Mouse (Mus musculus) midbrain, embryonic 15.5 days (tissue): ENCODE measurements at regions not wholly inside any gene's neighbourhood (a gene's known extent, or its start where the extent isn't known, plus 50 kb on each side); places are given as distances from the start of the nearest gene placed in this dataset.
A peak's percentile ranks its signal among the peaks of the same experiment; 100 is the strongest.

ENCODE experiments used
- ATAC-seq: fragments of 200-750 bp; cut with Nextera tagmentation; replicated peaks from 2 replicates; pipeline ENCODE4 v1.8.0; 2017; ENCODE audit warnings: moderate TSS enrichment
- H3K27ac ChIP-seq: fragments of 300-500 bp; sonication (generic); 2 replicates; pipeline ENCODE4 v1.5.1; 2015; ENCODE audit warnings: mild to moderate bottlenecking, inconsistent platforms
- H3K27me3 ChIP-seq: fragments of 300-500 bp; sonication (generic); replicated peaks from 2 replicates; pipeline ENCODE4 v1.6.1; 2015; ENCODE audit warnings: inconsistent platforms
- H3K36me3 ChIP-seq: fragments of 300-500 bp; sonication (generic); replicated peaks from 2 replicates; pipeline ENCODE4 v1.6.1; 2015; ENCODE audit warnings: inconsistent platforms
- H3K4me1 ChIP-seq: fragments of 300-500 bp; sonication (generic); 2 replicates; pipeline ENCODE4 v1.6.1; 2015; ENCODE audit warnings: inconsistent platforms
- H3K4me2 ChIP-seq: fragments of 300-500 bp; sonication (generic); 2 replicates; pipeline ENCODE4 v1.6.1; 2015; ENCODE audit warnings: inconsistent platforms, mild to moderate bottlenecking, moderate library complexity
- H3K4me3 ChIP-seq: fragments of 300-500 bp; sonication (generic); 2 replicates; pipeline ENCODE4 v1.5.1; 2015; ENCODE audit warnings: mild to moderate bottlenecking, inconsistent platforms
- H3K9ac ChIP-seq: fragments of 300-500 bp; sonication (generic); 2 replicates; pipeline ENCODE4 v1.6.1; 2015; ENCODE audit warnings: mild to moderate bottlenecking, inconsistent platforms
- H3K9me3 ChIP-seq: fragments of 300-500 bp; sonication (generic); 2 replicates; pipeline ENCODE4 v1.6.1; 2016; ENCODE audit warnings: inconsistent platforms
- WGBS: fragments of 180-500 bp; shearing (Covaris S2); methylation state at CpG from one replicate; pipeline ENCODE4 v1.1.7; 2015; ENCODE audit warnings: mixed read lengths; 5-methylcytosine and 5-hydroxymethylcytosine counted together

GRCm38 (mm10) chr14:29784506-29784905 lies 62.8 kb upstream of the Cacna2d3 start:
- WGBS, result 76% methylated on average over 2 of the region's 2 CpGs
- H3K27ac ChIP-seq, result no peak overlapping the region
- no peaks in the 10 kb centered on the region for H3K36me3 ChIP-seq
- peaks cover 6% of the 10 kb centered on the region for H3K4me1 ChIP-seq
- H3K9me3 ChIP-seq, result no peaks in the 10 kb centered on the region
- H3K4me3 ChIP-seq, result no peak overlapping the region
- no peak for ATAC-seq
- no peaks in the 10 kb centered on the region for H3K27me3 ChIP-seq
- no peak overlapping the region for H3K9ac ChIP-seq
- H3K4me2 ChIP-seq, result no peak overlapping the region

- no peaks in the 10 kb centered on the region for H3K27me3 ChIP-seq
- H3K9ac ChIP-seq, result no peak overlapping the region
- no peak overlapping the region for H3K4me3 ChIP-seq
- H3K4me2 ChIP-seq, result no peak overlapping the region
- H3K27ac ChIP-seq, result no peak overlapping the region
- no peaks in the 10 kb centered on the region for H3K36me3 ChIP-seq
- no peaks in the 10 kb centered on the region for H3K9me3 ChIP-seq
- 86% methylated on average over 3 of the region's 3 CpGs for WGBS
- no peak for ATAC-seq
- peaks cover 6% of the 10 kb centered on the region for H3K4me1 ChIP-seq
Observed at GRCm38 (mm10) chr14:29786431-29786830, 64.8 kb upstream of the Cacna2d3 start.

- no peak overlapping the region for H3K4me2 ChIP-seq
- H3K27me3 ChIP-seq, result no peaks in the 10 kb centered on the region
- no peak overlapping the region for H3K27ac ChIP-seq
- H3K9ac ChIP-seq, result no peak overlapping the region
- H3K36me3 ChIP-seq, result no peaks in the 10 kb centered on the region
- no peak overlapping the region for H3K4me3 ChIP-seq
- H3K4me1 ChIP-seq, result peaks cover 6% of the 10 kb centered on the region
- 60% methylated on average over 7 of the region's 7 CpGs for WGBS
- H3K9me3 ChIP-seq, result no peaks in the 10 kb centered on the region
- ATAC-seq, result no peak
Observed at GRCm38 (mm10) chr14:29787796-29788195, 66.1 kb upstream of the Cacna2d3 start.

- WGBS, result 43% methylated on average over 7 of the region's 7 CpGs
- peak overlapping the region; percentile 20; the same call in 1 of the 2 replicates for H3K27ac ChIP-seq
Observed at GRCm38 (mm10) chr14:29788351-29788750, 66.7 kb upstream of the Cacna2d3 start.

GRCm38 (mm10) chr14:29795325-29795724 lies 73.7 kb upstream of the Cacna2d3 start:
- WGBS, result 15% methylated on average over 2 of the region's 2 CpGs
- H3K27me3 ChIP-seq, result no peaks in the 10 kb centered on the region

More at GRCm38 (mm10) chr14:29788351-29788750, 66.7 kb upstream of the Cacna2d3 start:
- Histone ChIP-seq H3K9me3 (no peaks in the 10 kb centered on the region), H3K27me3 (no peaks in the 10 kb centered on the region), H3K4me2 (no peak overlapping the region), H3K9ac (no peak overlapping the region), H3K4me3 (no peak overlapping the region), H3K36me3 (no peaks in the 10 kb centered on the region), H3K4me1 (peaks cover 6% of the 10 kb centered on the region)
- ATAC-seq, result no peak

GRCm38 (mm10) chr14:29796396-29796795 lies 74.7 kb upstream of the Cacna2d3 start:
- Histone ChIP-seq H3K27ac (no peak overlapping the region), H3K27me3 (no peaks in the 10 kb centered on the region), H3K9ac (no peak overlapping the region), H3K36me3 (no peaks in the 10 kb centered on the region), H3K4me2 (no peak overlapping the region), H3K9me3 (no peaks in the 10 kb centered on the region), H3K4me1 (peaks cover 3% of the 10 kb centered on the region; the same call in 1 of the 2 replicates), H3K4me3 (no peak overlapping the region)
- WGBS, result 73% methylated on average over 7 of the region's 7 CpGs
- no peak for ATAC-seq

More at GRCm38 (mm10) chr14:29795325-29795724, 73.7 kb upstream of the Cacna2d3 start:
- Histone ChIP-seq H3K27ac (no peak overlapping the region), H3K4me2 (no peak overlapping the region), H3K4me3 (no peak overlapping the region), H3K9me3 (no peaks in the 10 kb centered on the region), H3K36me3 (no peaks in the 10 kb centered on the region), H3K9ac (no peak overlapping the region), H3K4me1 (peaks cover 3% of the 10 kb centered on the region; the same call in 1 of the 2 replicates)
- no peak for ATAC-seq

- H3K36me3 ChIP-seq, result no peaks in the 10 kb centered on the region
- no peak overlapping the region for H3K4me3 ChIP-seq
- no peak overlapping the region for H3K9ac ChIP-seq
- no peak overlapping the region for H3K27ac ChIP-seq
- WGBS, result 71% methylated on average over 13 of the region's 13 CpGs
- H3K4me2 ChIP-seq, result no peak overlapping the region
- no peaks in the 10 kb centered on the region for H3K9me3 ChIP-seq
- peaks cover 3% of the 10 kb centered on the region; the same call in 1 of the 2 replicates for H3K4me1 ChIP-seq
- no peak for ATAC-seq
- no peaks in the 10 kb centered on the region for H3K27me3 ChIP-seq
Observed at GRCm38 (mm10) chr14:29799852-29800251, 78.2 kb upstream of the Cacna2d3 start.

- WGBS, result 87% methylated on average over 6 of the region's 6 CpGs
- no peak for ATAC-seq
- Histone ChIP-seq H3K36me3 (no peaks in the 10 kb centered on the region), H3K4me3 (no peak overlapping the region), H3K4me2 (no peak overlapping the region), H3K4me1 (no peaks in the 10 kb centered on the region), H3K9ac (no peak overlapping the region), H3K9me3 (no peaks in the 10 kb centered on the region), H3K27me3 (no peaks in the 10 kb centered on the region), H3K27ac (no peak overlapping the region)
Observed at GRCm38 (mm10) chr14:29805234-29805633, 83.6 kb upstream of the Cacna2d3 start.

- Histone ChIP-seq H3K9ac (no peak overlapping the region), H3K9me3 (no peaks in the 10 kb centered on the region), H3K36me3 (no peaks in the 10 kb centered on the region)
Observed at GRCm38 (mm10) chr14:29807881-29808280, 86.2 kb upstream of the Cacna2d3 start.

GRCm38 (mm10) chr14:29814626-29815025 lies 93.0 kb upstream of the Cacna2d3 start:
- Histone ChIP-seq H3K4me2 (no peak overlapping the region), H3K27me3 (no peaks in the 10 kb centered on the region), H3K4me1 (no peaks in the 10 kb centered on the region), H3K9me3 (no peaks in the 10 kb centered on the region), H3K27ac (no peak overlapping the region), H3K36me3 (no peaks in the 10 kb centered on the region), H3K4me3 (no peak overlapping the region), H3K9ac (no peak overlapping the region)
- no peak for ATAC-seq
- 73% methylated on average over 4 of the region's 4 CpGs for WGBS

More at GRCm38 (mm10) chr14:29807881-29808280, 86.2 kb upstream of the Cacna2d3 start:
- ATAC-seq, result no peak
- Histone ChIP-seq H3K4me3 (no peak overlapping the region), H3K27ac (no peak overlapping the region), H3K4me2 (no peak overlapping the region), H3K27me3 (no peaks in the 10 kb centered on the region), H3K4me1 (no peaks in the 10 kb centered on the region)
- 37% methylated on average over 9 of the region's 9 CpGs for WGBS

GRCm38 (mm10) chr14:29817548-29817947 lies 95.9 kb upstream of the Cacna2d3 start:
- Histone ChIP-seq H3K9ac (no peak overlapping the region), H3K4me1 (no peaks in the 10 kb centered on the region), H3K27me3 (no peaks in the 10 kb centered on the region), H3K27ac (no peak overlapping the region), H3K9me3 (no peaks in the 10 kb centered on the region), H3K4me2 (no peak overlapping the region), H3K36me3 (no peaks in the 10 kb centered on the region), H3K4me3 (no peak overlapping the region)
- WGBS, result 82% methylated on average over 4 of the region's 4 CpGs
- ATAC-seq, result no peak

- Histone ChIP-seq H3K4me1 (no peaks in the 10 kb centered on the region), H3K27ac (no peak overlapping the region), H3K36me3 (no peaks in the 10 kb centered on the region), H3K9ac (no peak overlapping the region), H3K9me3 (no peaks in the 10 kb centered on the region), H3K4me2 (no peak overlapping the region), H3K4me3 (no peak overlapping the region), H3K27me3 (no peaks in the 10 kb centered on the region)
- no peak for ATAC-seq
- WGBS, result 89% methylated on average over 7 of the region's 7 CpGs
Observed at GRCm38 (mm10) chr14:29818251-29818650, 96.6 kb upstream of the Cacna2d3 start.

GRCm38 (mm10) chr14:29818751-29819150 lies 97.1 kb upstream of the Cacna2d3 start:
- H3K36me3 ChIP-seq, result no peaks in the 10 kb centered on the region
- 92% methylated on average over 2 of the region's 2 CpGs for WGBS
- H3K27ac ChIP-seq, result no peak overlapping the region
- H3K4me1 ChIP-seq, result no peaks in the 10 kb centered on the region
- no peak for ATAC-seq
- H3K27me3 ChIP-seq, result no peaks in the 10 kb centered on the region
- no peak overlapping the region for H3K4me3 ChIP-seq
- H3K4me2 ChIP-seq, result no peak overlapping the region
- H3K9me3 ChIP-seq, result no peaks in the 10 kb centered on the region
- H3K9ac ChIP-seq, result no peak overlapping the region
